Mouse (Mus musculus) lung, postnatal 14 days (tissue): ENCODE data around the gene Ikzf4.

ENCODE experiments used
- DNase-seq: peaks from one replicate; pipeline ENCODE4 v3.0.0; 2021

Ikzf4 gene

DNA sequence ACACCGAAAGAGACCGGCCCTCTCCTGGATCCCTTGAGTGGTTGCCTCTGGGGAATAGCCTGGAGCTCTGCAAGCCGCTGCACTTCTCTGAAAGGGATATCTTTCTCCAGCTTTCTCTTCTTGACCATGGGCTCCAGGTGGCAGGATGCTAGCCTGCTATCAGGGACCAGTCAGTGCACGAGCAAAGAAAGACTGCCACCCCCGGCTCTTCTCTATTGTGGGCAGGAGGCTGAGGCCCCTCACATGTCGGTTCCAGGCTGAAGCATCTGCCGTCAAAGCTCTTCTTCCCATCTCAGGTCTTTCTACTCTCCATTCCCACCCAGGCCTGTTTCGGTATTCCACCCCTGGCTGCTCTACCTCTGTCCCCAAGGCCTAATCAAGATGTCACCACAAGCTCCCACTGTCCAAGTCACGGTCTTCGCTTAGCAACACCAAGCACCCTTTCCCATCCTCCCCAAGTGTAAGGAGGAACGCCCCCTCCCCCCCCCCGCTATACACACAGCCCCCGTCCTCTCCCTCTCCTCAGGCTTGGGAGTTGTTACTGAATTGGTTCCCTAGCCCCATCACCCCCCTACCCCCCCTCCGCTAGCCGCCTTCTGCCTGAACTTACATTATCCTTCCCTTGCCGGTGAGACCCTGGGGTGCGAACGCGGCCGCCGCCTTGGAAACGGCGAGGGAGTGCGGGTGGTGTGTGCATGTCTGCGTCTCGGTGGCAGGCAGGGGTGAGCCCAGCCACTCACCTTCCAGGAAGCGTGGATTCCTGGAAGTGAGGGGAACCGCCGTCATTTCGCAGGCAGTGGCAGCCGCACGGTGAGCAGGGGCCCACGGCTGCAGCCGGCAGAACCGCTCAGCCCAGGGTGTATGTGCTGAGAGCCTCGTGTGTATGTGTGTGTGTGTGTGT is at the start of gene Ikzf4:
Gene Ikzf4, minus strand, starts transcription at position 881 of the 901 bp plus-strand sequence.
- DNase-seq = peak; percentile 44

- no peak for DNase-seq
Observed at GRCm38 (mm10) chr10:128695411-128695991, 49.7 kb upstream of the Ikzf4 start.

- DNase-seq = peak; percentile 28
Observed at GRCm38 (mm10) chr10:128674469-128675008, 28.7 kb upstream of the Ikzf4 start.

DNA sequence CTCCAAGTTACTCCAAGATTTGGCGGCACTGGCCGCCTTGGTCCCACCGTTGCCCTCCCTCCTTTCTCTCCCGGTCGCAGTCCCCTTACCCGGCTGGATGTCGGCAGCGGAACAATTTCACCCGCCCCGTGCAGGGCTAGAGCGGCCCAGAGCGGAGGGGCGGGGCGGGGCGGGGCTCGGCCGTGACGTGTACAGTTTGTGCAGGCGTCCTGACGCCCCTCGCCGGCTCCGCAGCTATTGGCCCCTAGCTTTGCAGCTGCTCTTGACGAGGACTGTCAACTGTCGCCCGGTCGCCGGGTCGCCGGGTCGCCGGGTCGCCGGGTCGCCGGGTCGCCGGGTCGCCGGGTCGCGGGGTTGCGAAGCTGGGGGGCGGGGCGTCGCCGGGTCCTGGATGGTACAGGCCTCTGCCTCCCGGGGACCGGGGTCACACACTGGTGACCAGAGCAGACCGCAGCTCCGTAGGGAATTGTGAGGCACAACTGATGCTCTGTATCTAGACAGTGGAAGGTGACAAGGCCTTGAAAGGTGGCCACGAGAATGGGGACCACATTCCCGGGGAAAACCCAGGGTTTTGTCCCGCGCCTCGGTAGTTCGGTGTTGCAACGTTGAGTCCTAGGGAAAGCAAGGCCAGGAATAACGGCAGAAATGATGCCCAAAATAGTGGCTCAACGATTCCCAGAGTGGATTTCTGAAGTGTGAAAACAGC is 28.1 kb upstream of the Ikzf4 start, which contains the start of gene Suox:
Gene Suox, minus strand, starts transcription at position 311 of the 706 bp plus-strand sequence.
- peak; percentile 84 for DNase-seq

DNA sequence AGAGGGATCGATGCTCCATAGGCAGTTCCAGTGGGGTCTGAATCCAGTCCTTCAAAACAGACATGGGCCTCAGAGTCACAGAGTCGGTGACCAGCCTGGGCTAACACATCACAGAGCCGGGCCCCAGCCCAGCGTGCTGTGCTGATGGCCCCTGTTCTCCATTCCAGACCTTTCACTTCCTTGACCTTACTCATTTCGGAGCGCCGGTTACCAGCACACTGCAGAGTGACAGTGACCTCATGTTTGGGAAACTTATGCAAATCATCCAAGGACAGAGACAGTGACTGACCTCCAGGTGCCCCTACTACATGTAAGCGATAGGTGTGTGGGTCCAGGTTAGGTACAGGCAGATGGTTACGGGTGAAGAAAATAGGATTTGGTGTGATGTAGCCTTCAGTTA is 25.4 kb upstream of the Ikzf4 start:
- no peak for DNase-seq

- peak; percentile 73 for DNase-seq
Observed at GRCm38 (mm10) chr10:128668790-128669672, 23.2 kb upstream of the Ikzf4 start.

DNA sequence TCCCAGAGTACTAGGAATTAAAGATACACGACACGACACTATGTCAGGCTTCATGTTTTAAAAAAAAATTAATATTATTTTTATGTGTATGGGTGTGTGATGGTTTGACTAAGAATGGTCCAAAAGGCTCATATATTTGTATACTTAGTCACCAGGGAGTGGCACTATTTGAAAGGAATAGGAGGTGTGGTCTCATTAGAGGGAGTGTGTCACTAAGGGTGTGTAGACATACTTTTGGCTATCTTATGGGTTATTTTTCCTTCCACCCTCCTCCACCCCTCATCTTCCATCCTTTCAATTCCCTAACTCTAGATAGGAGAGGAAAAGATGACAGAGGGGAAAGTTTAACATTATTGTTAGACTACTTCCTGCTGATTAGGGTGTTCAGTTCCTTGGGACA is 20.0 kb upstream of the Ikzf4 start:
- DNase-seq = no peak

DNA sequence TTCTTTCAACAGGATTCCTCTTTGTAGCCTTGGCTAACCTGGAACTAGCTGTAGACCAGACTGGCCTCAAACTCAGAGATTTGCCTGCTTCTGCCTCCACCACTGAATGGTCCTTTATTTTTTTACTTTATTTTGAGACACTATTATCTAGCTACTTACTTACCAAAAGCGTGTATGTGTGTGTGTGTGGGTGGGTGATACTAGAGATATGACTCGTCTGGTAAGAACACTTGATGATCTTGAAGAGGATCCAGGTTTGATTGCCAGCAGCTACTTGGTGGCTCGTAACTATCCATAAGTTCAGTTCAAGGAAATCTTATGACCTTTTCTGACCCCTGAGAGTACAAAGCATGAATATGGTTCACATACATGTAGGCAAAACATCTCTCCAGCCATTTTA is 19.5 kb upstream of the Ikzf4 start:
- no peak for DNase-seq

- DNase-seq = no peak
Observed at GRCm38 (mm10) chr10:128664808-128665207, 19.0 kb upstream of the Ikzf4 start.

DNA sequence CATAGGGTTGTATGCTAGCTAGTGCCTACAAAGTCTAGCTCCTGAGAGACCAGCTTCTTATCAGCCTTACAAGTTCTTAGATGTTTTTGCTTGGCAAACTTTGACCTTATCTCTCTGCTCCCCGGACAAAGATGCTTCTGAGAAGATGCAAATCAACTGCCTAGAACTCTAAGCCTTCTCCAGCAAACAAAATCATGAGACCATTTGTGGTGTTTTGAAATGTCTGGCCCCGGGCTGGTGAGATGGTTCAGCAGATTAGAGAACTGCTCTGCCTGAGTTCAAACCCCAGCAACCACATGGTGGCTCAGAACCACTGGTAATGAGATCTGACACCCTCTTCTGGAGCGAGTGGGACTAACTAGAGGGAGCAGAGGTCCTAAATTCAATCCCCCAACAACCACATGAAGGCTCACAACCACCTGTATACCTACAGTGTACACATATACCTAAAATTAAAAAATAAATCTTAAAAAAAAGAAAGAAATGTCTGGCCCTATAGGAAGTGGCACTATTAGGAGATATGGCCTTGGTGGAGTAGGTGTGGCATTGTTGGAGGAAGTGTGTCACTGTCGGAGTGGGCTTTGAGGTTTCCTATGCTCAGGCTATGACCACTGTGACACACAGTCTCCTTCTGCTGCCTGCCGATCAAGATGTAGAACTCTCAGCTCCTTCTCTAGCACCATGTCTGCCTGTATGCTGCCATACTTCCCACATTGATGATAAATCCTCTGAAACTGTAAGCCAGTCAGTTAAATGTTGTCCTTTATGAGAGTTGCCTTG is 17.8 kb upstream of the Ikzf4 start:
- DNase-seq = no peak

DNA sequence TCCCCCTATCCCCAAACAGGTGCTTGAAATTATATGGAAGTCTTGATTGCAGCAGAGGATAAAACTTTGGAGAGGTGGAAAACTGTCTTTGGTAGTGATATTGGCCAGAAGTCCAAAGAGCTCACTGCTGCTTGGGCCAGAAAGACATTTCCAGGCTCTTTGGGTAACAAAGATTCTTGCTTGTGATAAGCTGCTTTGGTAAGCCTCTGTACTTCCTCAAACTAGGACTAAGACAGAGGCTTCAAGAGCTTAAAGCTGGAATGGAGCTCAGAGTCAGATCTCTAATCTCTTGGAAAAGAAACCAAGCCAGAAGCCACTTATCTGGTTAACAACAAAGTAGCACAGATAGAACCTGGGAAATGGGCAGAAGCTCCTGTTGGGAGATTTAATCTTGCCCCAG is 16.7 kb upstream of the Ikzf4 start:
- DNase-seq = no peak

DNA sequence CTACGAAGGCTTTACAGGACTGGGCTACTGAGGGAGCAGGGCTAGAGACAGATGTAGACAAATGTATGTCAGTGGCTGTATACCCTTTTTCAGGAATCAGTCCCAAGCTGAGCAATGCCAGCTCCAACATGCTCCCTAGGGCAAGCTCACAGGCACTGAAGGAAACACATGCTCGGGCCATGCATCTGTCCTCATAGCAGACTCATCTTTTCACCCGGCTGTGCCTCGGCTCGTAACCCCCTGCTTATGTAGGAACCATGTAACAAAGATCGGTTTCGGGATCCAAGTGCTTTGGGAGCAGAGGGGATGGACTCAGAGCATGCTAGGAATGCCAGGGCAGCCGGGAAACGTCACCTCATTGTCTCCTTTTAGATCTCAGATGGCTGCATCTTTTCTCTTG is 13.7 kb upstream of the Ikzf4 start:
- no peak for DNase-seq

- DNase-seq = no peak
Observed at GRCm38 (mm10) chr10:128657844-128658243, 12.1 kb upstream of the Ikzf4 start.

DNA sequence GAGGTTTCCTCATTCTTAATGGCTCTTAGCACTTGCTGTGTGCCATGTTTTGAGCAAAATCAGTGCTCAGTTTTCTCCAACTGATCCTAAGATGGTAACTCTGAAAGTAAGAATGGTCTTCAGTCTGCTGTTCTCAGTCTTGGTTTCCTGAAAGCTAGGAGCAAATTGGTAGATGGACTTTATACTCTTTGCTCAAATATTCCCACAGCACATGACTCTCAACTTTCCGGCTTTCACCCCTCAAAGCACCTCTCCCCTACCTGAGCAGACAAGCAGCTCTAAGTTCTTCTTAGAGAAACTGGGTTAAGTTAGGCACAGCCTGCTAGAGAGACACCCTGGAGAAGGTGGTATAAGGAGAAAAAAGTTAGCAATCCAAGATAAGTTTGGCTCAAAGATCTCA is 10.9 kb upstream of the Ikzf4 start:
- DNase-seq = no peak

DNA sequence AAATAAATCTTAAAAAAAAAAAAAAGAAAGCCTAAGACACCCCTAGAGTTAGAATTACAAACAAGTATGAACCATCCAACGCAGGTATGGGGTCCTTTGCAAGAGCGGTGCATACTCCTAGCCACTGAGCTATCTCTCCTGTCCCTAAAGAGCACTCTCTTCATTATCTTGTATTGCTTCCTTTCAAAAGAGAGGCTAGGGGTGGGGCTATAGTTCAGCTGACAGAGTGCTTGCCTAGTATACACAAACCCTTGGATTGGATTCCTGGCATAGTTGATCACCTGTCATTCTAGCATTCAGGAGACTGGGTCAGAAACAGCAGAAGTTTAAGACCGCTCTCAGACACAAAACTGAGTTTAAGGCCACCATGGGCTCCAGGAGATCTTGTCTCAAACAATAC is 9.5 kb upstream of the Ikzf4 start:
- DNase-seq = no peak

DNA sequence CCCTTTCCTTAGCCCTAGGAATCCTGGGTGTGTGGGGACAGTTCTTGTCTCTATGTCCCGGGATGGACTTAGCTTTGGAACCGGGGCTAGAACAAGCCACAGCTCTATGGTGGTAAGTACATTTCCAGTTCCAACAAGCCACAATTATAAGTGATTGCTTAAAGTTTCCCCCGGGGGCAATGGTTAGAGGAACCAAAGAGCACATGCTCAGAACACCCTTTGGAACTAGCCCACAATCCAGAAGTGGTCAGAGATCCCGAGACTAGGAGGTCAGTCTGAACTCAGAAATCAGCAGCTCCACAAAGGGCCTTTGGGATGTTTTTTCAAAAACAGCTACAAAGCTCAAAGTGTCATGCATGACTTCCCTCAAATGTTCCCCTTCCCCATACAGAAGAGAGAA is 8.1 kb upstream of the Ikzf4 start:
- no peak for DNase-seq

DNA sequence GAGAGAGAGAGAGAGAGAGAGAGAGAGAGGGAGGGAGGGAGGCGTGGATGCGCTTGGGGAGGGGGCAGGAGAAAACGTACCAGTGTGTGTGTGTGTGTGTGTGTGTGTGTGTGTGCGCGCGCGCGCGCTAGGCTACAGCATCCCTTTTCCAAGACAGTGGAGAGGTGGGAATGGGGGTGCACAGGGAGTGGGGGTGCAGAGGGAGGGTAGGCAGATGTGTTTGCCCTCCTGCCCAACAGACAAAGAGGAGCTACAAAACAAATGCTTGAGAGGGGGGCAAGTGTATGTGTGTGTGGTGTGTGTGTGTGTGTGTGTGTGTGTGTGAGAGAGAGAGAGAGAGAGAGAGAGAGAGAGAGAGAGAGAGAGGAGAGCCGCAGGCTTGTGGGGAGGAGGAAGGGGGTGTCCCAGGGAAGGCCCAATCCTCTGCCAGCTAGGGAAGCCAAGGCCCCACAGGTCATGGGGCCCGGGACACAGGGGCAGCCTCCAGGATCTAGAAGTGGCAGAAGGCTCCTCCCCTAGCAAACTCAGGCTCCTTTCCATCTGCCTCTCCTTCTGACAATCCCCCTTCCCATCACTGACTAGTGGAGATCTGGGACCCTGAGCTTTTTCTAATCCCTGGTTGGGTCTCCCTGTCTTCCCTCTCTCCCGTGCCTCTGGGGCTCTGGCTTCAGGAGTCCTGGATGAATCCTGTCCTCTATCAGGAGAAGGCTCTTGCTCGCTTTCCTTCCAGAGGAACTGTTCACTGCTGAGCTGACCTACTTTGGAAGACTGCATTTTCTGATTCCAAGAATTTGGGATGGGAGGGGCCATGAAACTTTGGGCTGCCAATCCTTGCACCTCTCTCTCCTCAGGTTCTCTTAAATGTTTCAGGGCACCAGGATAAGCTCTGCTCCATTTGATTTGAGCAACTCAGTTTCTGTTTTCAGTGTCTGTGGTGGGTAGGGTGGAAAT is 623 bp upstream of the Ikzf4 start:
- DNase-seq = peak; percentile 13

GRCm38 (mm10) chr10:128642749-128643148 is 3.0 kb downstream of the Ikzf4 start:
- no peak for DNase-seq

- DNase-seq = peak; percentile 14
Observed at GRCm38 (mm10) chr10:128641871-128642270, 3.9 kb downstream of the Ikzf4 start.

DNA sequence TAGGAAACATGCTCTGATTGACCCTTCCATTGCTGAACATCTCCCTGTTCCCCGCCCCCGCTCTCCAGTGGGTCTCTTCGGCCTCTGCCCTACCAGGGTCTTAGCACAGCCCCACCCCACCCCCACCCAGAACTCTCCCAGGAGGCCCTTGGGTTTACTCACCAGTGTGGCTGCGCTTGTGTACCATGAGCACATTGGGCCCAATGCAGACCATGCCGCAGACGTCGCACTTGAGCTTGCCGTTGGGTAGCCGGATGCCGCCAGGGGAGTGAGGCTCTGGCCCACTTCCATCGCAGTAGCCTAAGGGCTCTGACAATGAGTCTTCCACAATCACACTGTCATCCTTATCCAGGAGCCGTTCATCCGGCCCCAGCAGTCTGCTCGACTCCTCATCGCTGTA is 4.9 kb downstream of the Ikzf4 start:
- DNase-seq = no peak
